Mouse (Mus musculus): ENCODE measurements around the gene Adamtsl2. TPM values are rescaled to one million over a fixed set of nuclear protein-coding genes. Genes with fewer than 3 reads are reported as not detected.
A peak's percentile ranks its signal among the peaks of the same experiment; 100 is the strongest.

Adamtsl2 gene
- total RNA-seq, 2 experiments from 2014 or later, result 22.0 to 22.2 TPM

DNA sequence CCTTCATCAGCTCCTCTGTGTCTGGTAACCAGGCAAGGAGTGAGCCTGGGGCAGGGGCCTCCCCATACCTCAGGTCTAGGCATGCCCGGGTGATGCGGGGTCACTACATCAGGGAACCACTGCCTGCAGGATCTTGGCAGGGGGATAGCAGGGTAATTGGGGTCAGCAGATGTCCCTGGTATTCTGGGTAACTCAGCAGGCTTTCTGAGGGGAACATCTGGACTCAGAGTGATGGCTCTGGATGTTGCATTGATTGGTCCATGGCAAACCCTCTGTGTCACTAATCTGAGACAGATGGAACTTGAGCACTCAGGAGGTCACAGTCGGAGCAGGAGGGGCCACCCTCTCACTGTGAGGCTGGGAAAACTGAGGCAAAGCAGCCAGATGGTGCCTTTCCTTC lies 27.6 kb downstream of the Adamtsl2 start:
- intact Hi-C loops (cut with DNase I), result no loop called here
- DNase-seq (ENCODE audit: low spot score in 2 of 2), result no peak

DNA sequence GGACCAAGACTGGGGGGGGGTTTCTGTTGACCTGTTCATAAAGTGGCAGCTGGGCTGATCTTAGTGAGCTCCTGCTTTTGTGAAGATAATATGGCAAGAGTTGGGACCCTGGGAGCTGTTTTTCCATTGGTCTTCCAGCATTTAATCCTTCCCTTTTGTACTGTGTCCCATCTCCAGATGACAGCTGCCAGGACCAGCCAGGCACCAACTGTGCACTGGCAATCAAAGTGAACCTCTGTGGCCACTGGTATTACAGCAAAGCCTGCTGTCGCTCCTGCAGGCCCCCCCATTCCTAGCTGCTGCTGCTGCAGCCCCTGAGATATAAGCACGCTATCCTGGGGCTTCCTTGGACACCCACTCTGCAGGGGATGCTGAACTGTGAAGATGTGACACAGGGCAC lies 29.0 kb downstream of the Adamtsl2 start:
- DNase-seq (ENCODE audit: low spot score in 2 of 2), result no peak
- intact Hi-C loops (cut with DNase I), result no loop called here

DNA sequence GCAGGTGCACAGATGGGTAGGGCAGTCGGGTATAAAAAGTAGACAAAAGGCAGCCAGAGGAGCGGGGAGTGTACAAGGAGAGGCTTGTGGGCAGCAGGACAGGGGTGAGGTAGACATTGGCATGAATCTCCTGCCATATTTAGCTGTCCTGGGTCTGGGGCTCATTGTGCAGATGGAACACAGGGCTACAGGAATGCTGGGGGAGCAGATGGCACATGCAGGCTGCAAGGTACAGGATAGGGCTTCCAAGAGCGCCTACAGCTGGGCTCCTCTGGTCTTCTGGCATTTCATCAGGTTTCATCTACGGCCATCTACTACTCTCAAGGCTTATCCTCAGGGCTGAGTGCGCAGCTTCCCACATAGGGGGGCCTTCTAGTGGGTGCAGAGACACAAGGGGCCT lies 29.9 kb downstream of the Adamtsl2 start:
- DNase-seq (ENCODE audit: low spot score in 2 of 2), result peak in 1 of 2 experiments; percentile 50
- intact Hi-C loops (cut with DNase I), result no loop called here

- intact Hi-C loops (cut with DNase I), result no loop called here
These were observed 33.4 kb downstream of the Adamtsl2 start for GRCm38 (mm10) chr2:27112585-27112984.

DNA sequence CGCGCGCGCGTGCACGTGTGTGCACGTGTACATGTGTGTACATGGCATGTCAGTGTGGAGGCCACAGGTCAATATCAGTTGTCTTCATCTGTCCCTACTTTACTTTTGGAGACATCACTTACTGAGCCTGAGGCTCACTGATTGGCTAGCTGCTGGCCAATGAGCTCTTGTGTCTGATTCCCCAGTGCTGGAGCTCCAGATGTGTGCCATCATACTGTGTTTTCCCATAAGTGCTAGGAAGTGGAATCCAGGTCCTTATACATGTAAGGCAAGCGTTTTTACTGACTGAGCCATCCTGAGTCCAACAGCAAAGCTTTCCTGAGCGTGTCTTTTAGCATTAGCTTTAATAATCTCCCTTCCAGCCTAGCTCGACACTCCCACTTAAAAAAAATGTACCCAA lies 35.0 kb downstream of the Adamtsl2 start:
- intact Hi-C loops (cut with DNase I), result no loop called here
- DNase-seq (ENCODE audit: low spot score in 2 of 2), result no peak

More at GRCm38 (mm10) chr2:27112585-27112984, 33.4 kb downstream of the Adamtsl2 start:
- no peak for DNase-seq (ENCODE audit: low spot score in 2 of 2)

GRCm38 (mm10) chr2:27118452-27118851 lies 39.3 kb downstream of the Adamtsl2 start:
- intact Hi-C loops (cut with DNase I), result no loop called here
- DNase-seq (ENCODE audit: low spot score in 2 of 2), result no peak

DNA sequence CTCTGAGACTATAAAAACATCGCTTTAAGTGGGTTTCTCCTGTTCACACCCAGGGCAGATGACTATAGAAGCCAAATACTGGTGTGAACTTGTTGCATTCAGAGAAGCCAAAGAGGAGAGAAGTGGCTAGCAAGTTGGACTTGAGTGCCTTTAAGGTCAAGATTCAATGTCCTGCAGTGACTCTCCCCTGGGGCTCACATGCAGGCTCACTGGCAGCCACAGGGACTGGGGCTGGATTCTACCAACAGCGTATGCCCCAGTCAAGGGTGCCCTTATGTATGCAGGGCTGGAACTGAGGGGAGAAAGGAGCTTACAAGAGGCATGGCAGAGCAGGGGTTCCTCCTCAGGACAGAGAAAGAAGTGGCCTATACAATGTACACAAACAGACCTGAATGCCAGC lies 40.6 kb downstream of the Adamtsl2 start:
- no peak for DNase-seq (ENCODE audit: low spot score in 2 of 2)
- intact Hi-C loops (cut with DNase I), result loop anchor here (5.0 kb wide), 2 partner anchors 77 to 113 kb away; no protein-coding TSS in a partner anchor

DNA sequence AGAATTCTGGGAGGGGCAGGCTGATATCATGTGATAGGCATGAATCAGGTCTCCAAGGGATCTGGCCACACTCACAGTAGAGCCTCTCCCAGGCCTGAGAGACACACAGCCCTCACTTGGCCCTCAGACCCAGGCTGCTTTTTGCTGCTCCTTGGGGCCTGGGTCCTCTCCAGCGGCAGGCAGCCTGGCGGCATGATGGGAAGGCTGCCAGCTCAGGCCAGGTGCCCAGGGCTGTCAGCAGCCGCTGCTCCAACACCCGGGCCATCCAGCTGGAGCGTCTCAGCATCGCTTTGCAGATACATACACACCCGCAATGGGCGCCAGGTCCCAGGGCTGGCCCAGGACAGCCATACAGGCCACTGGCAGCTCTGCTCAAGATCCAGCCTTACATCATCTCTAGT lies 41.1 kb downstream of the Adamtsl2 start:
- DNase-seq (ENCODE audit: low spot score in 2 of 2), result no peak
- intact Hi-C loops (cut with DNase I), result loop anchor here (5.0 kb wide), 2 partner anchors 78 to 112 kb away; no protein-coding TSS in a partner anchor

DNA sequence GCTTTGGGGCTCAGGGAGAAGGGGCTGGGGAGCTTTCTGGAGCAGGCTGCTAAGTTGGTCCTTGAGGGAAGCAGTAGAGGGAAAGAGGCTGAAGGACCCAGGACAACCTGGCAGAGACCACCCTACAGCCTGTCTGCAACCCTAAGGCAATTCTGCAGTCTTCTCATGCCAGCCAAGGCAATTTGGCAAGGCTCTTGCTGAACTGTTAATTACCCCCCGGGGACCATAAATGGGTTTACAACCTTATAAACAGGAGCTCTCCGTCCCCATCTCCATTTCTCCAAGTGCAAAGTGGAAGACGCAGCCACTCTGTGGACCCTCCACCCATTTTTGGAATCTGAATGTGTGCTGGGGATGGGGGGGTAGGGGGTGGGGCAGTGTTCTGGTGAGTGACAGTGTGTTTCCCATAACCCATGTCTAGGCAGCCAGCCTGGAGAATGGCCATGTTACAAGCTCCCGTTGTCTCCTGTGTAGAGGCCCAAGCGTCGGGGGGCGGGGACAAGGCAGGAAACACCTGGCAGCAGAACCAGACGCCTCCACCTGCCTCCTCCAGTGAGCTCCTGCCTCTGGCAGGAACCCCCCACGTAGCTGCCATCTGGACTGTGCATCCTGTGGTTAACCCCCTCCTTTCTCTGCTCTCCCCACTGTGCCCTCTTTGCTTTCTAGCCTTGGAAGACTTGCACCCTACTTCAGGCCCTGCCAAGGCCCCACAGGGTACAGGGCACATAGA lies 42.6 kb downstream of the Adamtsl2 start:
- intact Hi-C loops (cut with DNase I), result loop anchor here (5.0 kb wide), 2 partner anchors 79 to 111 kb away; no protein-coding TSS in a partner anchor
- DNase-seq (ENCODE audit: low spot score in 2 of 2), result no peak

DNA sequence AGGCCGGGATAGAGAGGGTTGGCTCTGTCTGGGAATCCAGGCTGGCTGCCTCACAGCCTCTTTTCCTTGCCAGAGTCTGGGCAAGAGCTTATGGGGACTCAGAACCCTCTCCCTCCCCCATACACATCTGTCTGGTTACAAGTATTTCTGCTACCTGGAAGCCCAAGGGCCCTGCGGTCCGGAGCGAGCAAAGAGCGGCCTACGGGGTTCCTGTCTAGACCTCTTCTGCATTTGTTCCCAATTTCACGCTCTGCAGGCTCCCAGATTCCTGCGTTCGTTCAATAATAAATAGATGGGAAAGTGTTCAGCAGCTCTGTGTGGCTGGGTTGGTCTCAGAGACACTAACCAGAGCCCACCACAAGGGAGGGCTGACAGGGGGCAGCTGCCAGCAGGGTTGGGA lies 43.4 kb downstream of the Adamtsl2 start:
- intact Hi-C loops (cut with DNase I), result loop anchor here (5.0 kb wide), 2 partner anchors 80 to 110 kb away; no protein-coding TSS in a partner anchor
- DNase-seq (ENCODE audit: low spot score in 2 of 2), result no peak

DNA sequence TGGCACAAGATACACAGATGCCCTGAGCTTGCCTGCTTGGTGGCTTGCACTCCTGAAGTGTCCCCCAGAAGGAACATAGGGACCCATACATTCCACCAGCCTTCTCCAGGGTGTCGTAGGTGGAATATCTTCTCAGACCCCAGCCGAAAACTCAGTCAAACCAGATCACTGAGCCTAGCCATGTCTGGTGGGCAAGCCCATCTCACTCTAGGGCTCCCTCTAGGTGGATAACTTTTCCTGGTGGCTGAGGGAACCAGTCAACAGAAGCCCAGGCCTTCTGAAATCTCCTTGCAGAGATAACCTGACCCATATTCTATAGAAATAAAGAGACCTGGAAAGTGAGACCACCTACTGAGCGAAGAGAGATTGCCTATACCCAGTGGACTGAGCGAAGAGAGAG lies 43.9 kb downstream of the Adamtsl2 start:
- intact Hi-C loops (cut with DNase I), result loop anchor here (5.0 kb wide), 2 partner anchors 81 to 109 kb away; no protein-coding TSS in a partner anchor
- no peak for DNase-seq (ENCODE audit: low spot score in 2 of 2)

GRCm38 (mm10) chr2:27125979-27126378 lies 46.8 kb downstream of the Adamtsl2 start:
- intact Hi-C loops (cut with DNase I), result no loop called here
- no peak for DNase-seq (ENCODE audit: low spot score in 2 of 2)

- intact Hi-C loops (cut with DNase I), result no loop called here
- DNase-seq (ENCODE audit: low spot score in 2 of 2), result no peak
These were observed 47.3 kb downstream of the Adamtsl2 start for GRCm38 (mm10) chr2:27126496-27126895.

GRCm38 (mm10) chr2:27128990-27129389 lies 49.8 kb downstream of the Adamtsl2 start:
- DNase-seq (ENCODE audit: low spot score in 2 of 2), result no peak
- intact Hi-C loops (cut with DNase I), result no loop called here

DNA sequence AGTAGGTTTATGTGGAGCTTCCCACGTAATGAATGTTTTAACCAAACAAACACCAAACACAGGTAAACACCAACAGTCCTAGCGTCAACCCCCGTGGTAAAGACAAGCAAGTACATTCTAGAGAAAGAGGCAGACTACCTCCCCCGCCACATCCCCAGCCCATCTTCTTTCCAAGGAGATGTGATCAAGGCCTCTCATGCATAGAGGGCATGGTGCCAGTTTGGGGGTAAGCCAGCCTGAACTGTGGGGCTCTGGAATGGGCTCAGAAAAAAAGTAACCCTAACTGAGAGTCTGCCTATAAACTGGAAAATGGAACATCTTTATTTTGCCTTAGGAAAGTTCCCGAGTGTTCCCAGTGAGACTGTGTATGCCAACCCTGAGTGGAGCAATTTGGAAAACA lies 56.8 kb downstream of the Adamtsl2 start:
- intact Hi-C loops (cut with DNase I), result no loop called here
- no peak for DNase-seq (ENCODE audit: low spot score in 2 of 2)

DNA sequence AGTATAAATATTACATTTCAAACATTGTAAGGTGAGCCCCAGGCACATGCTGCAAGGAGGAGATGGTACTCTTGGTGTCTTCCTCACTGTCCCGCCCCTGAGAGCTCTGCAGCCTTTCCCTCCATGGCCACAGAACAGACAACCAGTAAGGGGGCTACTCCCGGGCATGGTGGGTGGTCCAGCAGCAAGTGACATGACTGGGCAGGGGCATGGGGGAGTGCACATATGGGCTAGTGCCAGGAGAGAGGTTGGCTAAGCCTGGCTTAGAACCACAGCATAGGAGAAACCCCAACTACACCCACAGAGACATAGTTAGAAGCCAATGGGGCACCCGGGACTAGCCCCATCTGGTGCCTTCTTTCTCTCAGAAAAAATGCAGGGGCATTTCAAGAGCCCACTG lies 57.2 kb downstream of the Adamtsl2 start:
- intact Hi-C loops (cut with DNase I), result no loop called here
- DNase-seq (ENCODE audit: low spot score in 2 of 2), result no peak

DNA sequence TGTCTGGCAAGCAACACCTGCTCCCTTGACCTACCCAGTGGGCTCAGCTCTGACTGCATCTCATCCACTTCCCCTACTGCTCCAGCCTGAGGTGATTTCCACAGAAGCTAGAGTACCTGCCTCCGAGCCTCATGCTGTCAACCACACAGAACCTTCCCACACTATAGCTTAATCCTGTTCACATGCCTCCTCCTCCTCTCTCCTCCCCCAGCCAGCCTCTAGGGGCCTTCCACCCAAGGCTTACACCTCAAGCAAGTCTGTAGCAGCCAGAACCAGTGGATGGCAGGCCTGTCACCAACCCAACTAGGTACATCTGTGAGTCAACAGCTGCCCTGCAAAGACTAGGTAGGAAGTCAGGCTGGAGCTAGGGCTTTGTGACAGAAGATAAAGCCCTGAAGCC lies 57.6 kb downstream of the Adamtsl2 start:
- intact Hi-C loops (cut with DNase I), result no loop called here
- DNase-seq (ENCODE audit: low spot score in 2 of 2), result no peak

DNA sequence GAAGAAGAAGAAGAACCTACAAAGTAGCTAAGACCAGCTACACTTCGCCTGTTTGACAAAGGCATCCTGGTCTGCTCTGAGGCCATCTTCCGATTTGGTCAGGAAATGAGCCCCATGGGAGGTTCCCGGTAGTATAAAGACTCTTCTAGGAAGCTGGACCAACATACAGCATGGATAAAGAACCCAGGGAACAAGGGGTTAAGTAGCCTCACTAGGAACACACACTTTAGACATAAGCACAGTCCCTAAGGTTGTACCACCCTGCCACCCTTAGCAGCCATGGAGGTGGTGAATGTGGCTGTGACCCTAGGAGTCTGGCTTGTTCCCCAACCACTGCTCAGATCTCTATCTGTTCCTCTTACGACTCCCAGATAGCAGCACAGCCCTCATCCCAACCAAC lies 59.2 kb downstream of the Adamtsl2 start:
- intact Hi-C loops (cut with DNase I), result no loop called here
- DNase-seq (ENCODE audit: low spot score in 2 of 2), result no peak

GRCm38 (mm10) chr2:27141950-27142693 lies 62.9 kb downstream of the Adamtsl2 start, which contains the start of gene Fam163b:
Gene Fam163b, minus strand, starts transcription at chr2:27142491.
- peak; percentile 55 to 79 for DNase-seq (ENCODE audit: low spot score in 2 of 2)
- intact Hi-C loops (cut with DNase I), result loop anchor here (10.0 kb wide), 1 partner anchor 73 kb away; no protein-coding TSS in a partner anchor

GRCm38 (mm10) chr2:27144957-27145356 lies 65.8 kb downstream of the Adamtsl2 start:
- DNase-seq (ENCODE audit: low spot score in 2 of 2), result peak in 1 of 2 experiments; percentile 60
- intact Hi-C loops (cut with DNase I), result loop anchor here (10.0 kb wide), 1 partner anchor 70 kb away; no protein-coding TSS in a partner anchor
